Mouse (Mus musculus) intestine, embryonic 16.5 days (tissue): ENCODE results near the gene Card9. TPM values are rescaled to one million over a fixed set of nuclear protein-coding genes. Genes with fewer than 3 reads are reported as not detected.

ENCODE experiments used
- ATAC-seq: fragments of 200-750 bp; cut with Nextera tagmentation; 2 replicates; pipeline ENCODE4 v1.8.0; 2017; ENCODE audit warnings: moderate TSS enrichment, moderate library complexity
- H3K27ac ChIP-seq: fragments of 300-500 bp; sonication (generic); 2 replicates; pipeline ENCODE4 v1.5.1; 2014; ENCODE audit warnings: mild to moderate bottlenecking, low read length
- H3K27me3 ChIP-seq: fragments of 300-500 bp; sonication (generic); replicated peaks from 2 replicates; pipeline ENCODE4 v1.6.1; 2014; ENCODE audit warnings: low read length, control low read depth, mixed read lengths; ENCODE audit not compliant: control insufficient read depth, insufficient read depth
- H3K36me3 ChIP-seq: fragments of 300-500 bp; sonication (generic); 2 replicates; pipeline ENCODE4 v1.6.1; 2014; ENCODE audit warnings: low read length, control low read depth; ENCODE audit not compliant: control insufficient read depth, insufficient read depth
- H3K4me1 ChIP-seq: fragments of 300-500 bp; sonication (generic); 2 replicates; pipeline ENCODE4 v1.6.1; 2014; ENCODE audit warnings: low read length, control low read depth, mixed read lengths; ENCODE audit not compliant: control insufficient read depth, insufficient read depth
- H3K4me2 ChIP-seq: fragments of 300-500 bp; sonication (generic); 2 replicates; pipeline ENCODE4 v1.6.1; 2014; ENCODE audit warnings: low read depth, low read length, control low read depth
- H3K4me3 ChIP-seq: fragments of 300-500 bp; sonication (generic); 2 replicates; pipeline ENCODE4 v1.5.1; 2014; ENCODE audit warnings: mild to moderate bottlenecking, low read length
- H3K9ac ChIP-seq: fragments of 300-500 bp; sonication (generic); 2 replicates; pipeline ENCODE4 v1.6.1; 2014; ENCODE audit warnings: low read depth, low read length
- H3K9me3 ChIP-seq: fragments of 300-500 bp; sonication (generic); 2 replicates; pipeline ENCODE4 v1.6.1; 2016; ENCODE audit warnings: low read length, control low read depth; ENCODE audit not compliant: control insufficient read depth
- WGBS: fragments of 180-500 bp; shearing (Covaris S2); extraction: QIAGEN DNeasy Blood & Tissue Kit; methylation state at CpG from one replicate; pipeline ENCODE4 v1.1.7; 2014; 5-methylcytosine and 5-hydroxymethylcytosine counted together
- polyA plus RNA-seq: library from polyadenylated mRNA; unstranded; fragments of >200 nt; fragmentation: Nextera tagmentation; extraction: Ambion mirVana; gene quantifications from 2 replicates; pipeline ENCODE4 v1.2.1, GENCODE M21; 2015

Card9 gene
- polyA plus RNA-seq, 1 experiment from 2014 or later = 1.1 TPM

GRCm38 (mm10) chr2:26368572-26368971 is 7.9 kb upstream of the Card9 start:
- Histone ChIP-seq H3K4me2 (no peak overlapping the region), H3K36me3 (peaks cover 45% of the 10 kb centered on the region), H3K27me3 (no peaks in the 10 kb centered on the region), H3K9me3 (no peaks in the 10 kb centered on the region), H3K4me3 (no peak overlapping the region), H3K9ac (no peak overlapping the region), H3K4me1 (peaks cover 2% of the 10 kb centered on the region; the same call in 1 of the 2 replicates), H3K27ac (no peak overlapping the region)
- no peak for ATAC-seq
- 95% methylated on average over 1 of the region's 1 CpGs for WGBS

DNA sequence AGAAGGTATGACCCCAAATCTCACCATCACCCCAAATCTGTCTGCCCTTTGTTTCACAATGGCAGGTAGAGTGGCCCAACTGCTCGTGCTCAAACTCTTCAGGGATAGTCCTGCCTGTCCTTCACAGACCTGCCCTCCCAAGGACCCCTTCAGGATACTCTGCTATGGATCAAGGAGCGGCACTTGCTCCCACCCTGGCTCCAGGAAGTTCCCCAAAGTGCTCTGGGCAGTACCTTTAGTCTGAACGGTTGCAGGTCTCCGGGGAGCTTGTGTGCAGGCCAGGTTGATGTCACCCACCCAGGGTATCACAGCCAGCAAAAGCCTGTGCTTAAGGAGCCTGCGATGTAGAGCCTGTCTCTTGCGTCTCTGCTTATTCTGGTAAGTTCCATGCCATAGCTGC is 7.2 kb upstream of the Card9 start:
- Histone ChIP-seq H3K36me3 (peaks cover 45% of the 10 kb centered on the region), H3K27me3 (no peaks in the 10 kb centered on the region), H3K9me3 (no peaks in the 10 kb centered on the region), H3K27ac (no peak overlapping the region), H3K9ac (no peak overlapping the region), H3K4me1 (peaks cover 2% of the 10 kb centered on the region; the same call in 1 of the 2 replicates), H3K4me3 (no peak overlapping the region), H3K4me2 (no peak overlapping the region)
- ATAC-seq = no peak
- 94% methylated on average over 6 of the region's 6 CpGs for WGBS

DNA sequence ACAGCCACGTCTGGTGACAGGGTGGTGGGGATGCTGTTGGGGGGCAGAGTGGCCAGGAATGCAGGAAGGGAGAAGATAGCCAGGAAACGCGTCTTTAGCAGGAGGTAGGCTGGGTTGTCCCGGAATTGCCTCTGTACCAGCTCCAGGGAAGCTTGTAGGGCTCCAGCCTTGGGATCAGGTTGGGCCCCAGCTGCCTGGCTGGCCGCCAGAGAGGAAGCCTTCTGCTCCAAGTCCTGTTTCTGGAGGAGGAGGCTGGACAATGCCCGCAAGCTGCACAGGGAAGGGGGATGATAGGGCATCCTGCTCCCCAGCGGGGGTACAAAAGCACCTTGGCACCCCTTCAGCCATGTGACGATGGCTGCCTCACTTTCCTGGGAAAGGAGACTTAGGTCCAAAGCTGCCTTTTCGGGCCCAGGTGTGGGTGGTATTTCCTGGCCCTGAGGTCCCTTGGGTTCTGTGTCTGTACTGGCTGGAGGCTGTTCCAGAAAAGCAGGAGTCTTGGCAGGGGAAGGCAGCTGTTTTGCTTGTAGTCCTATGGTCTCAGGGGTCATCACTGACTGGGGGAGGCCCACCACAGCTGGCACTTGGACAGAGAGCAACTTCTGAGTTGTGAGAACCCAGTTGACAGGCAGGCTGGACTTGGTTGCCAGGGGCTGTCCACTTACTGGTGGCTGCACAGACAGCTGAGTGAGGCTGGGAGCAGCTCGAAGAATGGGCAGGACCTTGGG is 4.2 kb upstream of the Card9 start:
- no peaks in the 10 kb centered on the region for H3K9me3 ChIP-seq
- H3K4me3 ChIP-seq = no peak overlapping the region
- H3K4me2 ChIP-seq = no peak overlapping the region
- H3K27me3 ChIP-seq = no peaks in the 10 kb centered on the region
- H3K9ac ChIP-seq = no peak overlapping the region
- 81% methylated on average over 10 of the region's 10 CpGs for WGBS
- peaks cover 29% of the 10 kb centered on the region for H3K36me3 ChIP-seq
- ATAC-seq = no peak
- H3K27ac ChIP-seq = no peak overlapping the region; the same call in 1 of the 2 replicates
- peaks cover 2% of the 10 kb centered on the region; the same call in 1 of the 2 replicates for H3K4me1 ChIP-seq

GRCm38 (mm10) chr2:26363481-26363880 is 2.8 kb upstream of the Card9 start:
- Histone ChIP-seq H3K27ac (no peak overlapping the region), H3K27me3 (no peaks in the 10 kb centered on the region), H3K4me3 (no peak overlapping the region), H3K4me2 (no peak overlapping the region), H3K9me3 (no peaks in the 10 kb centered on the region), H3K36me3 (peaks cover 23% of the 10 kb centered on the region), H3K4me1 (peaks cover 2% of the 10 kb centered on the region; the same call in 1 of the 2 replicates), H3K9ac (no peak overlapping the region)
- 45% methylated on average over 5 of the region's 5 CpGs for WGBS
- no peak for ATAC-seq

DNA sequence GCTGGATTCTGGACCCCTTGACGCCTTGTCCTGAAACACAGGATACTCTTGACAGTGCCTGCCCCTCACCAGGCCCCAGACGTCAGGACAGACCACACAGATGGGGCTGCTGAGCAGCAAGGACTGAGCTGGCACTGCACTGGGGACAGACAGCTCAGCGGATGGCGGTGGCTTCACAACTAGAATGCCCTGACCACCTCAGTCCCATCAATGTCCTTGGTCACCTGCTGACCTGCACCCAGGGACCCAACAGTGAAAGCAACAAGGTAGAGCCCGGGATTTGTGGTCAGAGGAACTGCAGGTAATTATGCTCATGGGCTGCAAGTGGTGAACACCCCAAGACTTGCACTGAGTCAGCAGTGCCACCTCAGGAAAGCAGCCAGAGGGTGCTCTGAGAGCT is 2.3 kb upstream of the Card9 start:
- Histone ChIP-seq H3K36me3 (peaks cover 22% of the 10 kb centered on the region), H3K27ac (no peak overlapping the region), H3K9ac (no peak overlapping the region), H3K4me2 (no peak overlapping the region), H3K27me3 (no peaks in the 10 kb centered on the region), H3K4me1 (peaks cover 2% of the 10 kb centered on the region; the same call in 1 of the 2 replicates), H3K9me3 (no peaks in the 10 kb centered on the region), H3K4me3 (no peak overlapping the region)
- no peak for ATAC-seq
- WGBS = 85% methylated on average over 5 of the region's 5 CpGs

DNA sequence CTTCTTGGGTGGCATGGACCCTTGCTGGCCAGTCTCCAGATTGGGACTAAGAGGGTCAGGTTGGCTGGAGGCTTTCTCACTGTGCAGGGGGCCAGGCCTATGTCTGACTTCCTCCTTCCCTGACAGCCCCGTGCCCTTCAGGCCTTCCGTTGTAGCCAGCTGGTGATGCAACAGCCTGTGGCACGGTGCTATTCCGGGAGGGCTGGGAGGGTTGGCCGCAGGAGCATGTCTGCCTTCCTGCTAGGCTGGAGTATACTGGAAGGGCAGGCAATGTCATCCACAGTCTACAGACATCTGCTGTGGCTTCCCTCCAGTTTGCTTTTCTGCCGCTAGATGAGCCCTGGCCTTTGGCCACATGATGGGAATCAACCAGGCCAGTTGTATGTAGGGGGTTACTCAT is 735 bp downstream of the Card9 start:
- no peaks in the 10 kb centered on the region for H3K9me3 ChIP-seq
- peaks cover 11% of the 10 kb centered on the region; the same call in 1 of the 2 replicates for H3K36me3 ChIP-seq
- no peak for ATAC-seq
- H3K27me3 ChIP-seq = no peaks in the 10 kb centered on the region
- H3K4me2 ChIP-seq = no peak overlapping the region
- no peak overlapping the region for H3K9ac ChIP-seq
- H3K4me3 ChIP-seq = no peak overlapping the region
- 92% methylated on average over 6 of the region's 6 CpGs for WGBS
- peaks cover 2% of the 10 kb centered on the region; the same call in 1 of the 2 replicates for H3K4me1 ChIP-seq
- H3K27ac ChIP-seq = no peak overlapping the region

- Histone ChIP-seq H3K27me3 (no peaks in the 10 kb centered on the region), H3K36me3 (0 out of 2 replicates have a peak, but pooled peaks cover 5% of the 10 kb centered on the region), H3K4me1 (no peaks in the 10 kb centered on the region), H3K4me3 (no peak overlapping the region), H3K4me2 (no peak overlapping the region), H3K9ac (no peak overlapping the region), H3K9me3 (no peaks in the 10 kb centered on the region), H3K27ac (no peak overlapping the region)
- no peak for ATAC-seq
- 89% methylated on average over 13 of the region's 13 CpGs for WGBS
Observed at GRCm38 (mm10) chr2:26358667-26359320, 1.9 kb downstream of the Card9 start.

DNA sequence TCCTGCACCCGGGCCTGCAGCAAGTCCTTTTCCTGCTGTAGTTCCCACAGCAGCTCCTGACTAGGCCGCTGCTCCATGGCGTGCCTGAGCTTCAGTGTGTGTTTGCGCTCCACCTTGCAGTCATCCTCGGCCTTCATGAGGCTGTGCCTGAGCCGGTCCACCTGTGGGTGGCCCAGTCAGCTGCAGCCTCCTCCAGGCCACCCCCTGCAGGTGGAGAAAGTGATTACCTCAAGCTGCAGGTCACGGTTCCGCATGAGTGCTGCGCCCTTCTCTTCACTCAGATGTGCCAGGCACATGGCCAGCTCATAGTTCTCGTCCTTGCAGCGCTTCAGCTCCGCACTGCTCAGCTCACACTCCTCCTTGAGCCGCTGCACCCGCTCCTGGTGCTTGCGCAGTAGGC is 3.2 kb downstream of the Card9 start:
- Histone ChIP-seq H3K4me3 (no peak overlapping the region), H3K9ac (no peak overlapping the region), H3K36me3 (no peaks in the 10 kb centered on the region), H3K9me3 (no peaks in the 10 kb centered on the region), H3K27me3 (no peaks in the 10 kb centered on the region), H3K4me1 (peaks cover 5% of the 10 kb centered on the region), H3K27ac (no peak overlapping the region), H3K4me2 (no peak overlapping the region)
- WGBS = 45% methylated on average over 15 of the region's 15 CpGs
- no peak for ATAC-seq

DNA sequence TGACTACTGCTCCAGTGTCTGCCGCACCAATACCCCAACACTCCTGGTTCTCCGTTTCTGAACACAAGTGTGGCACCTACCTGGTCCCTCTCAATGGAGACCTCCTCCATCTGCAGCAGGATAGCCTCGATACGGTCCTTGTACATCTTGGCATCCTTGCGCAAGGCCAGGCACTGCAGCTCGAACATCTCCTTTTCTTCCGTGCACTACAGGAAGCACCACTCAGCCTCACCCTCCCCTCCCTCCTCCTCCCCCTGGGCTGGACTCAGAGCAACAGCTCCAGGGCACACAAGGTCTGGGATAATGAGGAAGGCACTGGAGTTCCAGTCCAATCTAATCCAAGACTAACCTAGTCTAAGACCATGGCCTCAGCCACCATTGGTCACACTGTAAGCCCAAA is 4.0 kb downstream of the Card9 start:
- H3K36me3 ChIP-seq = no peaks in the 10 kb centered on the region
- 74% methylated on average over 7 of the region's 7 CpGs for WGBS
- H3K4me3 ChIP-seq = no peak overlapping the region
- no peaks in the 10 kb centered on the region for H3K9me3 ChIP-seq
- ATAC-seq = no peak
- peaks cover 6% of the 10 kb centered on the region for H3K4me1 ChIP-seq
- no peak overlapping the region for H3K27ac ChIP-seq
- H3K27me3 ChIP-seq = no peaks in the 10 kb centered on the region
- H3K9ac ChIP-seq = no peak overlapping the region
- no peak overlapping the region for H3K4me2 ChIP-seq
